Mouse (Mus musculus): ENCODE measurements around the gene Slc45a2. TPM values are rescaled to one million over a fixed set of nuclear protein-coding genes. Genes with fewer than 3 reads are reported as not detected.

The Slc45a2 gene
- polyA plus RNA-seq, 1 experiment from 2014 or later = 0.04 TPM

GRCm38 (mm10) chr15:11075726-11076361 lies 75.3 kb downstream of the Slc45a2 start:
- TF ChIP-seq CTCF (IDR thresholded peaks at IDR 0.05; ENCODE audit: low read depth) = no peak
- Histone ChIP-seq H3K27me3 (ENCODE audit: insufficient read depth, low read length) (no peaks in the 10 kb centered on the region), H3K36me3 (ENCODE audit: insufficient read depth, low read length) (no peaks in the 10 kb centered on the region), H3K9ac (ENCODE audit: low read depth, low read length) (no peak overlapping the region), H3K4me3 (replicated peaks; ENCODE audit: low read depth, low read length) (no peak overlapping the region), H3K4me2 (ENCODE audit: low read length) (no peak overlapping the region), H3K27ac (no peak overlapping the region), H3K4me1 (replicated peaks; ENCODE audit: insufficient read depth, low read length) (no peaks in the 10 kb centered on the region), H3K9me3 (replicated peaks; ENCODE audit: low read length) (no peaks in the 10 kb centered on the region)
- ATAC-seq (replicated peaks; ENCODE audit: low FRiP score, low read depth) (no peak), DNase-seq (ENCODE audit: low spot score) (no peak)
- WGBS = 83% methylated on average over 3 of the region's 3 CpGs

Other genes starting within 250 kb of the Slc45a2 start
- gene C1qtnf3, start 48.4 kb upstream of the Slc45a2 start, polyA plus RNA-seq (2015; fragmentation: Nextera tagmentation; extraction: Ambion mirVana) = 20.1 and 24.0 TPM in 2 replicates
- 47.4 and 54.5 TPM in 2 replicates for gene Amacr, start 19.0 kb upstream of the Slc45a2 start, polyA plus RNA-seq (2015; fragmentation: Nextera tagmentation; extraction: Ambion mirVana)
- gene Rxfp3, start 37.3 kb downstream of the Slc45a2 start, polyA plus RNA-seq (2015; fragmentation: Nextera tagmentation; extraction: Ambion mirVana) = 0.13 and 0.15 TPM in 2 replicates
- gene Adamts12, start 64.1 kb downstream of the Slc45a2 start, polyA plus RNA-seq (2015; fragmentation: Nextera tagmentation; extraction: Ambion mirVana) = 1.6 and 2.1 TPM in 2 replicates